8 mouse cellular contexts compared by ENCODE assay signal in genomic region chr12:77238531-77239389, GRCm38 (mm10). TPM values are rescaled to one million over a fixed set of nuclear protein-coding genes. Genes with fewer than 3 reads are reported as not detected.
DNase-seq lines count a peak whose midpoint lies in the region; ATAC-seq lines count a peak whose summit lies in the region.

No protein-coding gene starts in this region.

- H3K4me3 ChIP-seq in forebrain, embryonic 10.5 days, result peak overlapping the region; percentile 91
- peak overlapping the region; percentile 70 for H3K4me3 ChIP-seq in heart, embryonic 15.5 days
- peak overlapping the region; percentile 90 for H3K4me3 ChIP-seq in liver, embryonic 12.5 days

- peak overlapping the region; percentile 85 for H3K4me2 ChIP-seq in heart, embryonic 15.5 days
- H3K4me2 ChIP-seq in liver, embryonic 12.5 days, result peak overlapping the region; percentile 97

- no peaks in the 10 kb centered on the region for H3K9me3 ChIP-seq in forebrain, embryonic 10.5 days
- H3K9me3 ChIP-seq in heart, embryonic 15.5 days (replicated peaks), result no peaks in the 10 kb centered on the region
- H3K9me3 ChIP-seq in liver, embryonic 12.5 days (replicated peaks), result no peaks in the 10 kb centered on the region

- peak overlapping the region; percentile 98 for H3K27ac ChIP-seq in forebrain, embryonic 10.5 days
- H3K27ac ChIP-seq in heart, embryonic 15.5 days, result peak overlapping the region; percentile 97
- H3K27ac ChIP-seq in liver, embryonic 12.5 days, result peak overlapping the region; percentile 86

- peak; percentile 98 for ATAC-seq in heart, embryonic 15.5 days (replicated peaks; ENCODE audit: insufficient number of reproducible peaks, insufficient read depth, low FRiP score, low read depth)
- ATAC-seq in liver, embryonic 12.5 days, result peak; percentile 87

- peak overlapping the region; percentile 78 for H3K9ac ChIP-seq in heart, embryonic 15.5 days
- H3K9ac ChIP-seq in liver, embryonic 12.5 days, result peak overlapping the region; percentile 87

- H3K27me3 ChIP-seq in forebrain, embryonic 10.5 days (ENCODE audit: poor library complexity, severe bottlenecking), result no peaks in the 10 kb centered on the region
- H3K27me3 ChIP-seq in heart, embryonic 15.5 days, result no peaks in the 10 kb centered on the region
- no peaks in the 10 kb centered on the region for H3K27me3 ChIP-seq in liver, embryonic 12.5 days (replicated peaks)
- H3K27me3 ChIP-seq in splenic B cell, adult 2 months (ENCODE audit: control insufficient read depth, insufficient read depth, low read length, poor library complexity, severe bottlenecking), result no peaks in the 10 kb centered on the region

- DNase-seq in CD8-positive naive resting alpha-beta T cell, adult 2 months (ENCODE audit: low read depth in 2 of 2, low spot score in 2 of 2), result peak; percentile 71 to 79
- DNase-seq in c-Kit-negative CD71-positive TER-119-positive erythroid progenitor cells, embryonic 14.5 days (ENCODE audit: low read depth, low spot score), result peak; percentile 39
- DNase-seq in forebrain, embryonic 10.5 days (ENCODE audit: extremely low spot score, low spot score), result peak; percentile 88
- DNase-seq in kidney, postnatal 14 days, result peak; percentile 98
- peak; percentile 93 for DNase-seq in naive thymus-derived CD4-positive, alpha-beta T cell, adult 2 months (ENCODE audit: low read depth)
- peak; percentile 87 for DNase-seq in splenic B cell, adult 2 months (ENCODE audit: low read depth, low spot score)

- H3K36me3 ChIP-seq in forebrain, embryonic 10.5 days (replicated peaks), result no peaks in the 10 kb centered on the region
- H3K36me3 ChIP-seq in heart, embryonic 15.5 days, result no peaks in the 10 kb centered on the region
- H3K36me3 ChIP-seq in liver, embryonic 12.5 days, result no peaks in the 10 kb centered on the region
- H3K36me3 ChIP-seq in splenic B cell, adult 2 months (ENCODE audit: control insufficient read depth, insufficient read depth, low read length, poor library complexity, severe bottlenecking), result no peaks in the 10 kb centered on the region

- under 1% methylated on average over 113 of the region's 120 CpGs for WGBS in forebrain, embryonic 10.5 days
- WGBS in heart, embryonic 15.5 days, result under 1% methylated on average over 103 of the region's 120 CpGs
- under 1% methylated on average over 116 of the region's 120 CpGs for WGBS in liver, embryonic 12.5 days (ENCODE audit: insufficient replicate concordance)

- peaks cover 21% of the 10 kb centered on the region for H3K4me1 ChIP-seq in forebrain, embryonic 10.5 days
- H3K4me1 ChIP-seq in heart, embryonic 15.5 days (replicated peaks), result peaks cover 7% of the 10 kb centered on the region
- peaks cover 21% of the 10 kb centered on the region for H3K4me1 ChIP-seq in liver, embryonic 12.5 days

RNA-seq across cellular contexts. Expression of gene Fut8, which starts 0.8 kb away (rescaled TPM):
- 29.3 and 30.3 TPM in 2 replicates for polyA plus RNA-seq in forebrain, embryonic 10.5 days (2016; fragmentation: Nextera tagmentation; extraction: Ambion mirVana)
- 14.3 and 21.0 TPM in 2 replicates for polyA plus RNA-seq in heart, embryonic 15.5 days (2015; fragmentation: Nextera tagmentation; extraction: Ambion mirVana)
- polyA plus RNA-seq in liver, embryonic 12.5 days (2016; fragmentation: Nextera tagmentation; extraction: Ambion mirVana), result 21.3 and 21.4 TPM in 2 replicates

Comparison
In these comparisons a context has a peak if more than half of its experiments do, and no peak if none do; other contexts are left out.
1. Peak in every context shown above with its lines: DNase-seq, ATAC-seq, H3K4me3 ChIP-seq and H3K27ac ChIP-seq.
2. DNase-seq: peak in every context shown above with its lines; median percentile 98 in kidney, postnatal 14 days; 93 in naive thymus-derived CD4-positive, alpha-beta T cell, adult 2 months; 88 in forebrain, embryonic 10.5 days; 87 in splenic B cell, adult 2 months; 75 in CD8-positive naive resting alpha-beta T cell, adult 2 months; 39 in c-Kit-negative CD71-positive TER-119-positive erythroid progenitor cells, embryonic 14.5 days.